Mouse (Mus musculus) megakaryocyte, embryonic 14.5 days (primary cell): Measurements from ENCODE around the gene Unc5c.

ENCODE experiments used
- FLI1 ChIP-seq: IDR thresholded peaks from 2 replicates; pipeline ENCODE4 v1.6.1; 2012; ENCODE audit warnings: low read length, inconsistent platforms, mixed read lengths
- GATA1 ChIP-seq: IDR thresholded peaks from 3 replicates; pipeline ENCODE4 v1.6.1; 2012; ENCODE audit warnings: mixed read lengths, low read length, inconsistent platforms, borderline replicate concordance

DNA sequence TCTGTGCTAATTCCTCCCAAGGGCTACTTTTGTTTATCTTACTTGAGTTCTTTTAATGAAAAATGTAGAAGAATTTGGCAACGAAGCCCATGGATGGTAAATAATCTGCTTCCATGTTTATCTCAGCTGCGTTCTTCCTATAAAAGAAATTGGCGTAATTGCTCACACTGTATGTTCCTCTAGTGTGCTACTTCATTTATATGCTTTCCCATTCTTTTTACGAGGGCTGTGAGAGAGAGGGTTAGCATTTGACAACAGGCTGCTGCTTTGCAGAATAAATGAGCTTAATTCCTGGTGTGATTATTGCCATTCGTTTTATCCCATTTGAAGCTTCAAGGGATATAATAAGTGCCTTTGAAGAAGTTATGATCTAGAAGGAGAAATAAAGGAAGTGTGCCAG, 339.1 kb downstream of the Unc5c start:
- TF ChIP-seq GATA1 (no peak), FLI1 (no peak)
